Mouse (Mus musculus) erythroblast, embryonic 14.5 days (primary cell): ENCODE measurements around the gene Kpna4.

Experiments
- GATA1 ChIP-seq: IDR thresholded peaks from 2 replicates; pipeline ENCODE4 v1.6.1; 2012; ENCODE audit warnings: low read length, inconsistent platforms, mixed read lengths
- TAL1 ChIP-seq: IDR thresholded peaks from 3 replicates; pipeline ENCODE4 v1.6.1; 2012; ENCODE audit warnings: low read length, inconsistent platforms, mixed read lengths

- TF ChIP-seq GATA1 (no peak), TAL1 (no peak)
These were observed 109.7 kb downstream of the Kpna4 start for GRCm38 (mm10) chr3:69017181-69017580.
